Mouse (Mus musculus): ENCODE data around the gene Shisa4. TPM values are rescaled to one million over a fixed set of nuclear protein-coding genes. Genes with fewer than 3 reads are reported as not detected.

Gene Shisa4
- polyA plus RNA-seq, 1 experiment from 2014 or later, result 71.2 TPM

- no peak for ATAC-seq (ENCODE audit: low FRiP score, low read depth)
- H3K9me3 ChIP-seq, result no peaks in the 10 kb centered on the region
- no peak overlapping the region for H3K4me3 ChIP-seq
- no peak overlapping the region for H3K9ac ChIP-seq (replicated peaks)
- H3K27ac ChIP-seq (replicated peaks), result no peak overlapping the region
- WGBS, result 80% methylated on average over 15 of the region's 15 CpGs
- H3K4me2 ChIP-seq (replicated peaks), result no peak overlapping the region
- peaks cover 35% of the 10 kb centered on the region for H3K36me3 ChIP-seq
- H3K27me3 ChIP-seq, result no peaks in the 10 kb centered on the region
- peaks cover 5% of the 10 kb centered on the region for H3K4me1 ChIP-seq
These were observed 5.3 kb upstream of the Shisa4 start for GRCm38 (mm10) chr1:135380071-135380991.

GRCm38 (mm10) chr1:135379048-135379447 lies 4.0 kb upstream of the Shisa4 start:
- no peak for ATAC-seq (ENCODE audit: low FRiP score, low read depth)
- H3K9ac ChIP-seq (replicated peaks), result no peak overlapping the region
- peaks cover 12% of the 10 kb centered on the region for H3K4me1 ChIP-seq
- 73% methylated on average over 2 of the region's 2 CpGs for WGBS
- H3K4me3 ChIP-seq, result no peak overlapping the region
- no peak overlapping the region for H3K27ac ChIP-seq (replicated peaks)
- H3K27me3 ChIP-seq, result no peaks in the 10 kb centered on the region
- H3K4me2 ChIP-seq (replicated peaks), result no peak overlapping the region
- H3K36me3 ChIP-seq, result peaks cover 22% of the 10 kb centered on the region
- H3K9me3 ChIP-seq, result no peaks in the 10 kb centered on the region

GRCm38 (mm10) chr1:135378576-135378975 lies 3.5 kb upstream of the Shisa4 start:
- H3K27me3 ChIP-seq, result no peaks in the 10 kb centered on the region
- no peaks in the 10 kb centered on the region for H3K9me3 ChIP-seq
- H3K27ac ChIP-seq (replicated peaks), result no peak overlapping the region
- H3K4me3 ChIP-seq, result no peak overlapping the region
- peaks cover 15% of the 10 kb centered on the region for H3K4me1 ChIP-seq
- H3K36me3 ChIP-seq, result peaks cover 17% of the 10 kb centered on the region
- 65% methylated on average over 9 of the region's 9 CpGs for WGBS
- no peak for ATAC-seq (ENCODE audit: low FRiP score, low read depth)
- no peak overlapping the region for H3K9ac ChIP-seq (replicated peaks)
- H3K4me2 ChIP-seq (replicated peaks), result no peak overlapping the region

- peak overlapping the region; percentile 81 for H3K4me2 ChIP-seq (replicated peaks)
- peaks cover 30% of the 10 kb centered on the region for H3K4me1 ChIP-seq
- peak overlapping the region; percentile 73 for H3K4me3 ChIP-seq
- no peaks in the 10 kb centered on the region for H3K9me3 ChIP-seq
- peak; percentile 27 for ATAC-seq (ENCODE audit: low FRiP score, low read depth)
- peak overlapping the region; percentile 92 for H3K9ac ChIP-seq (replicated peaks)
- no peaks in the 10 kb centered on the region for H3K27me3 ChIP-seq
- no peaks in the 10 kb centered on the region for H3K36me3 ChIP-seq
- peak overlapping the region; percentile 77 for H3K27ac ChIP-seq (replicated peaks)
- under 1% methylated on average over 19 of the region's 19 CpGs for WGBS
These were observed 716 bp downstream of the Shisa4 start for GRCm38 (mm10) chr1:135374175-135374867.

GRCm38 (mm10) chr1:135373171-135373677 lies 1.8 kb downstream of the Shisa4 start:
- Histone ChIP-seq H3K27ac (replicated peaks) (no peak overlapping the region), H3K4me3 (peak overlapping the region; percentile 16), H3K9me3 (no peaks in the 10 kb centered on the region), H3K36me3 (no peaks in the 10 kb centered on the region), H3K4me2 (replicated peaks) (peak overlapping the region; percentile 40), H3K9ac (replicated peaks) (0 out of 2 replicates have a peak overlapping the region, but pooled peaks have one; percentile 32), H3K27me3 (peaks cover 3% of the 10 kb centered on the region; the same call in 1 of the 2 replicates), H3K4me1 (peaks cover 37% of the 10 kb centered on the region)
- no peak for ATAC-seq (ENCODE audit: low FRiP score, low read depth)
- WGBS, result 56% methylated on average over 4 of the region's 4 CpGs

- Histone ChIP-seq H3K27me3 (peaks cover 3% of the 10 kb centered on the region; the same call in 1 of the 2 replicates), H3K4me2 (replicated peaks) (no peak overlapping the region), H3K4me1 (peaks cover 34% of the 10 kb centered on the region), H3K9me3 (no peaks in the 10 kb centered on the region), H3K4me3 (no peak overlapping the region), H3K27ac (replicated peaks) (no peak overlapping the region), H3K9ac (replicated peaks) (no peak overlapping the region), H3K36me3 (no peaks in the 10 kb centered on the region)
- ATAC-seq (ENCODE audit: low FRiP score, low read depth), result no peak
- 81% methylated on average over 5 of the region's 5 CpGs for WGBS
These were observed 5.6 kb downstream of the Shisa4 start for GRCm38 (mm10) chr1:135369415-135369814.

- Histone ChIP-seq H3K27me3 (peaks cover 3% of the 10 kb centered on the region; the same call in 1 of the 2 replicates), H3K4me2 (replicated peaks) (peak overlapping the region; percentile 84), H3K9ac (replicated peaks) (0 out of 2 replicates have a peak overlapping the region, but pooled peaks have one; percentile 60), H3K27ac (replicated peaks) (no peak overlapping the region), H3K36me3 (no peaks in the 10 kb centered on the region), H3K9me3 (no peaks in the 10 kb centered on the region), H3K4me1 (peaks cover 31% of the 10 kb centered on the region), H3K4me3 (peak overlapping the region; percentile 43)
- ATAC-seq (ENCODE audit: low FRiP score, low read depth), result 0 out of 2 replicates have a peak, but pooled peaks have one; percentile 5
- 10% methylated on average over 14 of the region's 14 CpGs for WGBS
These were observed 6.1 kb downstream of the Shisa4 start for GRCm38 (mm10) chr1:135368982-135369381.

- peaks cover 25% of the 10 kb centered on the region for H3K4me1 ChIP-seq
- H3K27me3 ChIP-seq, result peaks cover 3% of the 10 kb centered on the region; the same call in 1 of the 2 replicates
- peak overlapping the region; percentile 84 for H3K4me2 ChIP-seq (replicated peaks)
- no peaks in the 10 kb centered on the region for H3K36me3 ChIP-seq
- peak; percentile 81 for ATAC-seq (ENCODE audit: low FRiP score, low read depth)
- no peak overlapping the region for H3K27ac ChIP-seq (replicated peaks)
- peak overlapping the region; percentile 43 for H3K4me3 ChIP-seq
- WGBS, result under 1% methylated on average over 20 of the region's 20 CpGs
- H3K9ac ChIP-seq (replicated peaks), result peak overlapping the region; percentile 60
- H3K9me3 ChIP-seq, result no peaks in the 10 kb centered on the region
These were observed 6.8 kb downstream of the Shisa4 start for GRCm38 (mm10) chr1:135368245-135368644.

- Histone ChIP-seq H3K4me1 (peaks cover 19% of the 10 kb centered on the region), H3K4me2 (replicated peaks) (no peak overlapping the region), H3K4me3 (no peak overlapping the region), H3K36me3 (no peaks in the 10 kb centered on the region), H3K27ac (replicated peaks) (no peak overlapping the region), H3K9me3 (no peaks in the 10 kb centered on the region), H3K27me3 (peaks cover 3% of the 10 kb centered on the region; the same call in 1 of the 2 replicates), H3K9ac (replicated peaks) (no peak overlapping the region)
- no peak for ATAC-seq (ENCODE audit: low FRiP score, low read depth)
- 74% methylated on average over 8 of the region's 8 CpGs for WGBS
These were observed 7.4 kb downstream of the Shisa4 start for GRCm38 (mm10) chr1:135367595-135367994.

GRCm38 (mm10) chr1:135367005-135367404 lies 8.0 kb downstream of the Shisa4 start:
- WGBS, result 84% methylated on average over 7 of the region's 7 CpGs
- Histone ChIP-seq H3K9me3 (no peaks in the 10 kb centered on the region), H3K4me2 (replicated peaks) (no peak overlapping the region), H3K9ac (replicated peaks) (no peak overlapping the region), H3K36me3 (no peaks in the 10 kb centered on the region), H3K27me3 (peaks cover 3% of the 10 kb centered on the region; the same call in 1 of the 2 replicates), H3K4me1 (peaks cover 13% of the 10 kb centered on the region), H3K27ac (replicated peaks) (no peak overlapping the region), H3K4me3 (no peak overlapping the region)
- no peak for ATAC-seq (ENCODE audit: low FRiP score, low read depth)

- Histone ChIP-seq H3K27ac (replicated peaks) (no peak overlapping the region), H3K9ac (replicated peaks) (no peak overlapping the region), H3K27me3 (peaks cover 3% of the 10 kb centered on the region; the same call in 1 of the 2 replicates), H3K36me3 (no peaks in the 10 kb centered on the region), H3K4me2 (replicated peaks) (no peak overlapping the region), H3K4me1 (peaks cover 10% of the 10 kb centered on the region; the same call in 1 of the 2 replicates), H3K4me3 (no peak overlapping the region), H3K9me3 (no peaks in the 10 kb centered on the region)
- no peak for ATAC-seq (ENCODE audit: low FRiP score, low read depth)
These were observed 8.7 kb downstream of the Shisa4 start for GRCm38 (mm10) chr1:135366380-135366779.

Data from midbrain, embryonic 12.5 days (tissue).